Mouse (Mus musculus): ENCODE data around the gene Gm17359.

Gm17359 gene

DNA sequence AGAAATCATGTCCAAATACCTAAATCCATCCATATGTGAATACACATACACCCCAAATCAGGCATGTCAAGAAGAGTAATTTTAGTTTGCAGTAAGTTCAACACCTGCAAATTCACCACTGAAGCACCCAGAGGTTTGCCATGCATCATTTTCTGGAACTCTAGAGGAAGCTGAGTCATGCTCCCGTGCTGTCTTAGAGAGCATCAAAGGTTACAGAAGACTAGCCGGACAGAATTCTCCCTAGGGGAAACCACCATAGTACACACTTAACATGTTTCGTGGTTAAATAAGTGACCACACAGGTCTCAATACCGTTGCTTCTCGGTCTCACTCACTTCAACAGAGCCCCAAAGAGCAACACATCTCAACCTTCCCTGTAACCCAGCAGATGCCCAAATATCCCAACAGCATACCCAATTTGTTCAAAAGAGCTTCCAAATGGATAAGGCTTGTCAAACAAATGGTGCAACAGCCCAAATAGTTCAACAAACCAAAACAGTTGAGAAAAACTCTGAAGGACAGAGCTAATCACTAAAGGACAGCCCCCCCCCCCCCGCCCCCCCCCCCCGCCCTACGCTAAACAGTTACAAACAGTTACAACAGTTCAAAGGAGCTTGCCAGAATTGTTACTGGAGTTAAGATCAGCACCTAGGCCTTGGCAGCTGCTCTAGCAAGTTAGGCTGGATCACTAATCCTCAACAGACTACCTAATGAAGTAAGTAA is at the start of gene Gm17359:
Gene Gm17359 (plus strand): TSS at position 618 of the 723 bp plus-strand sequence.
- no peak for DNase-seq (ENCODE audit: low spot score in 2 of 2)

DNA sequence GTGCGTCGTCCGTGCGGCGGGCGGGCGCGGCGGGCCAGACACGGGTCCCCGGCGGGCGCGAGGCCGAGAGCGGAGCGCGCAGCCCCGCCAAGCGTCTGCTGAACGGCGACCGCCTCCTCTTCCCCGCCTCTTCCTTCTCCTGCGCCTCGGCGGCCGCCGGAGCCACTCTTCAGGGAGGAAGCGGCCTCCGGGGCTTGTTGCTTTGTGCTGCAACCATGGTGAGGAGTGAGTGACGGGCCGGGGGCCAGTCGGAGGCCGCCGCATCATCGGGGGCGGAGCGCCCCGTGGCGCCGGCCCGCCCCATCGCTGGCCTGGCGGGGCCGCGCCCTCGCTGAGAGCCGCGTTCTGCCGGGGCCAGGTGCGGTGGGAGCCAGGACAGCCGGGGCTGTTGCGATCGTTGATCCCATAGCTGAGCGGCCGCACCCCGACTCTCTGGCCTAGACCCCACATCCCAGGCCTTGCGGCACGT is 49.3 kb upstream of the Gm17359 start:
- DNase-seq (ENCODE audit: low spot score in 2 of 2) = peak; percentile 87 to 90

DNA sequence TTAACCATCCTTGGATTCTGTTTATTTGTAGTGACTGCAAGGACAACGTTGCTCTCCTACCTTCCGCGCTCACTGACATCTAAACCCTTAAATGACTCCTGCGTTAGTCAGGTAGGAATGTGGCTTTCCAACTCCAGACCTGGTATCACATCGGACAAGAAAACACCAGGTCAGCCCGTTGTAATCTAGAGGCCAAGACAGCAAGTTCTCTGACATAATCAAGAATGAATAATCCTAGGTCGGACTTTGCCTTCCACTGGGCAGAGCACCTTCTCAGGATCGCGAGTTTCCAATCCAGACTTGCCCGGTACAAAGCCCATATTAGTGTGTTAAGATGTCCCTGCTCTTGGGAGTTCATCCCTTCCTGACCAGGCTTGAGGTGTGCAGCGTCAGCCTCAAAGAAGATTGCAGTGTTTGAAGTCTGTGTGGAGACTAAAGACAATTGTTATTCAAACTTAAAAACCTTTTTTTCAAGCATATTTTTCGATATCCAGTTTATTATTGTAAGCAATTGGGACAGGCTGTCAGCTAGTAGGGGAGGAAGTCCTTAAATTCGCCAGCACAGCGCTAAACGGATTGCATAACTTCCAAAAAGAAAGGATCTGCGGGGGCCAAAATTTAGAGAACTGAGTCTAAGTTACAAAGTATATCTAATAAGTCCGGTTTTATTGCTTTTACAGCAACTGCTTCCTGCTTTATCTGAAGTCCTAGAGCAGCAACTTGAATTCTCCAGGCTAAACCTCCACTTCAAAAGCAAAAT is 48.6 kb upstream of the Gm17359 start:
- no peak for DNase-seq (ENCODE audit: low spot score in 2 of 2)

DNA sequence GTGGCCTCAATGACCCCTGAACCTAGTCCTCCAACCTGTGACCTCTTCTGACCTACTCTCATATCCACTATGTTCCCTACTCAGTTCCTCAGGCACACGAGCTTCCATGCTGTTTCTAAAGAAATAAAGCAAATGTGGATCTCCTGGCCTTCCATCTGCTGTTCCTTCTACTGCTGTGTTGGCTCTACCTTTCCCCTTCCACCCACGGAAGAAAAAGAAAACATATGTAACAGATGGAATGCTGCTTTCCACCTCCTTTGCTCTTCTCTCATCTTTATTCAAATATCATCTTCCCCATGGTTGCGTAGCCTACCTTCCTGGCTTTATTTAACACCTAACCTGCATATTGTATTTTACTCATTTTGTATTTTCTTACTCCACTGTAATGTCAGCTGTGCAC is 47.4 kb upstream of the Gm17359 start:
- no peak for DNase-seq (ENCODE audit: low spot score in 2 of 2)

DNA sequence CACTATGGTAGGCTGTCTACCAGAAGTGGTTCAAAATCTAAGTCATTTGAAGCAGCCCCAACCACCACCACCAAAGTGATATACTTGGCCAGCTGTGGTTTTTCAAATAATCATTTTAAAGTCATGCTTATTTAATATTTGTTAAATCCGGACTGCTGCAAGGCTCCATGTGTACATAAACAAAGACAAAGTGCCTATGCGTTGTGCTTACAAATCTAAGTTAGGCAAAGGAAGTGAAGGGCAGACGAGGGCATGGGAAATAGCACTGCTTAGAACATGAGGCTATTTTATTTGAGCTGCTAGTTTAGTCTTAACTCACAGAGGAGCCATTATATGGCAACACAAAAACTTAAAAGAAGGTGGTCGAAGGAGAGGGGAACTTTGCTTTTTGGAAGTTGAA is 43.4 kb upstream of the Gm17359 start:
- no peak for DNase-seq (ENCODE audit: low spot score in 2 of 2)

DNA sequence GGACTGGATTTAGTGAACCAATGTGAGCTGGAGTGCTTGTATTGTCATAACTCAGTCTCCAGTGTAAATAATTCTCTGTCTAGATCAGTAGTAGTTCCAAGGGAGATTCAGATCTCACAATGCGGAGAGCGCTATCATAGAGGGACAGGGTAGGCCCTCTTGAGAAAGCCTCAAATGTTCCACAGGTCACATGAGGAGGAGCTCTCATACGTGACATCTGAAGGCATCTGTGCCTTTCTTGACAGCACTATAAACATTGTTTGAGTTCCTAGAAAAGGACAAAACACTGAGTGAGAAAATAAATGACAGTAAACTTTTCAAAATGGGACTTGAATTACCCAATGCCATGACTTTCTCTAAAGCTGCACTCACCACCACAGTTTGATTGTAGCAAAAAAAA is 41.8 kb upstream of the Gm17359 start:
- no peak for DNase-seq (ENCODE audit: low spot score in 2 of 2)

DNA sequence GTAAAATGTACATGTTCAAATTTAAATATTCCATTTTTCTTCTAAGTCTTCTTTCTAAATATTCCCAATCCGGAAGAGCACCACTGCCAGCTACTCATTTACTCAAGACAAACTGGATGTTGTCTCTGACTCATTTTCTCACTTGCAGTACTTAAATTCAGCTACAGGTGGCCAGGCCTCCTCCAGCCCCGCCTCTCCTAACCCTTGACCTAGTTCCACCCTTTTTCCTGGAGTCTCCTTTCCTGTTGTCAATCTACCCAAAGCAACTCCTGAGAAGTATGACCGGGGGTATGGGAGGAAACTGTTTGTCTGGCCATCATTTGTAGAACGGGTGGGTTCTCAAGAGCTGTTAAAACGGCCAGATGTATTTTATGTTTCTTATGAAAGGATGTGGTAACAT is 40.4 kb upstream of the Gm17359 start:
- DNase-seq (ENCODE audit: low spot score in 2 of 2) = no peak

DNA sequence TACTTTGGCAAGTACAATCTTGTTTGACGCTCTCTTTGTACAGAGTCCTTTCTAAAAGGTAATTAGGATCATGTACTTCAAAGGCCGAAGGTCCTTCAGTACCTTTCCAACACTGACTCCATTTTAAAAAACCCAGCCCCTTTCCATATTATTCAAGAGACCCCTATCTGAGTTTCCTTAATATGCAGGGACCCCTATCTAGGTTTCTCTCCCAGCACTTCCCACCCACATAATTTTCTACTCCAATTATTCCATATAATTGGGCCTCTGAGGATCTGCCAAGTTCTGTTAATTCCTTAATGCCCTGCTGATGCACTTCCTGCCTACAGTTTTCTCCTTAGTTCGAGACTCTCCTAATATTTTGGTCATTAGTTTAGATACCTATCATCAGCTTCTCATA is 39.9 kb upstream of the Gm17359 start:
- DNase-seq (ENCODE audit: low spot score in 2 of 2) = no peak

DNA sequence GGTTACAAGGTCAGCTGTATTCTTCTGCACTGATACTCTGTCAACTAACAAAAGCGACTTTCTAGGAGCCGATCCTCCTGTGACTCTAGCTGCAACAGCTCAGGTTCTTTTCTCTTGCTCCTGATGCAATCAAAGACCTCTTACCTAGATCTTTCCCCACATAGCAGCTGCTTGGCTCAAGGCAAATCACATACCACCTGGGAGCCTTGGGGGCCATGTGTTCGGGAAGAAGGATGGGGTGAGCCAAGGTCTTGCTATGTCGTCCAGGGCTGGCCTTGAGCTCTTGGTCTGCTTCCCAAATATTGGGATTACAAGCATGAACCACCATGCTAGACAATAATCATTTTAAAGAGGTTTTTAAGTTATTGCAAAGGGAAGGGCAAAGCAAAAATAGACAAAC is 39.2 kb upstream of the Gm17359 start:
- no peak for DNase-seq (ENCODE audit: low spot score in 2 of 2)

DNA sequence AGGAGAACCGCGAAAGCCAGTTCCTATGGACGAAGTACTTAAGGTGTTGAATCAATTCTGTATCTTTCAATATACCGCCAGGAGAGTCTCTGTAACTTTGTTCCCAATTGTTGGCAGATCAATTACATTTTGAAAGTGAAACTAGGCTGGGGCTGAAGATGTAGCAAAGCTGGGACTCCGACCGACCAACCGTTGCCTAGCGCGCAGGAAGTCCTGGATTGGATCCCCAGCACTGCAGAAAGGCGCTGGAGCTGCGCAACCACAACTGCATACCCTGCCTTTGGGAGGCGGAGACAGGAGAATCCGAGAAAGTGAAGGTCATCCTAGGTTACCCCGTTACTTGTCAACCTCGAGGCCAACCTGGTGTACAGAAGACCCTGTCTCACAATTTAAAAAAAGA is 37.1 kb upstream of the Gm17359 start:
- no peak for DNase-seq (ENCODE audit: low spot score in 2 of 2)

DNA sequence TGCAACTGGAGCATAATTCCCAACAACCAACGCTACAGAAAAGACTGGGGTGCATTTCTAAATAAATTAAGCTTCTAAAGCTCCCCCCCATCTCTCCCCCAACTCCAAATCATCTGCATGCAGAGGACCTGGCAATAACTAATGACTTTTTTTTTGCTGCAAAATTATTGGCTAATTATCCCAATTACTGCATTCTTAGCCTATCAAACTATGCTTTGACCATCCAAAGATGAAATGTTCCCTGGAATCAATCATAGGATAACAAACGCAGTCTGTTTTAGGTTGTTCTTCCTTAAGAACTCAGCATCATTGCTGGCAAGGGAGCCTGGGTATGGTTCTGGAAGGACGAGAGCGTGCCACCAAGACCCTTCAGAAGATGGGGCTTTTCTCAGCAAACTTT is 27.9 kb upstream of the Gm17359 start:
- no peak for DNase-seq (ENCODE audit: low spot score in 2 of 2)

DNA sequence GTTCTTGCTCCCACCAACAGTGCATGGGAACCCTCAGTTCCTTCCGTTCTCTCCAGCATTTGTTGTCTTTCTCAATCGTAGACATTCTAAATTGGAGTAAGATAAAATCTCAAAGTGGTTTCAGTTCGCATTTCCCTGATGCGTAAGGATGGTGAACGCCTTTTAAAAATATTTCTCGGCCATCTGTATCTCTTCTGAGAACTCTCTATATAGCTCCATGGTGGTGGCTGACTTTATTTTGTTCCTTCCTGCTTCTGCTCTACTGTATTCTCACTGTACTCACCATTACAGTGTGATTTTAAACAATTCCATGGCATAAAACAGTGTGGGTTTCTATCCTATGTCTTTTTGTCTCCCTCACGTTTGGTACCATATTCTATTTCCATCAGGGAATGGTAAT is 26.3 kb upstream of the Gm17359 start:
- no peak for DNase-seq (ENCODE audit: low spot score in 2 of 2)

DNA sequence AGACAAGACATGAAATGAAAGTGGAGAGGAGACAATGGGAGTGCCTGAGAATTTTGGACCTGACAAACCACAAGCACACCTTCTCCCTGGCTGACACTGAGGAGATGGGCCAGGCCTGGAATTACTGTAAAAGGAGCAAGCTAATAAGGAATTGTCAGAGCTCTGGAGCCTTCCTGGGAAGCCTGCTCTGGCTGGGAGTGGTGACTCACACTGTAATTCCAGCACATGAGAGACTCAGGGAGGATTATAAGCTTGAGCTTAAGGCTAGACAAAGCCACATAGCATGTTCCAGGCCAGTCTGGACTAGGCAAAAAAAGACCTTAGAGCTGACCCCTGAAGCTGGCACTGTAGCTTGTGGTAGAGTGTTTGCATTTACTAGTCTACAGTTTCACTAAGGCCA is 24.6 kb upstream of the Gm17359 start:
- DNase-seq (ENCODE audit: low spot score in 2 of 2) = no peak

DNA sequence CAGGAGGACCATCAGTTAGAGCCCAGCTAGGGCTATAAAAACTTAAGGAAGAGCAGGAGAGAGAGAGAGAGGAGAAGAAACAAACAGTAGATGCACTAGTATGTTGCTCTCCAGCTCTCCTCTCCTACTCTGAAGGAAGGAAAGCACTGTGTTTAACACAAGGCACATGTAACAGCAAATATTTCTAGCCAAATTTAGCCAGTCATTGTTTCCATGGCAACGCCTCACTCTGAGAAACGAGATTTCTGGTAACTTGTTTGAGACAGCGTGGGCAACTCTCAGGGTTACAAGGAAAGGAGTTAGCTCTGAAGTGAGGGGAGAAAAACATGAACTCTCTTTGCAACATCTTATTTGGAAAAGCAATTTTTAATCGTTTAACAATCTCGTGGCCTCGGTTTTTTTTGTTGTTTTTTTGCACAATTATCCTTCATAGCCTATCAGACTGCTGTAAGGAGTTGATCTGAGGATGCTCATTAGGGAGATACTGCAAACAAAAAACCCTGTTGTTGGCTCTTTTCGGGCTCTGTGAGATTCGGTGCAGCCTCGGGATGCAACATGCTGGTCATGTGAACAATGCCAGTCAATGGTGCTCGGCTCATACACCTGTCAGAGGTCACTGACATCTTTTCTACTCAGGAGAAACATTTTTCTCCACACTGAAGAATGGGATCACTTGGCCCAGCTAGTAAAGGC is 22.3 kb upstream of the Gm17359 start:
- DNase-seq (ENCODE audit: low spot score in 2 of 2) = no peak

DNA sequence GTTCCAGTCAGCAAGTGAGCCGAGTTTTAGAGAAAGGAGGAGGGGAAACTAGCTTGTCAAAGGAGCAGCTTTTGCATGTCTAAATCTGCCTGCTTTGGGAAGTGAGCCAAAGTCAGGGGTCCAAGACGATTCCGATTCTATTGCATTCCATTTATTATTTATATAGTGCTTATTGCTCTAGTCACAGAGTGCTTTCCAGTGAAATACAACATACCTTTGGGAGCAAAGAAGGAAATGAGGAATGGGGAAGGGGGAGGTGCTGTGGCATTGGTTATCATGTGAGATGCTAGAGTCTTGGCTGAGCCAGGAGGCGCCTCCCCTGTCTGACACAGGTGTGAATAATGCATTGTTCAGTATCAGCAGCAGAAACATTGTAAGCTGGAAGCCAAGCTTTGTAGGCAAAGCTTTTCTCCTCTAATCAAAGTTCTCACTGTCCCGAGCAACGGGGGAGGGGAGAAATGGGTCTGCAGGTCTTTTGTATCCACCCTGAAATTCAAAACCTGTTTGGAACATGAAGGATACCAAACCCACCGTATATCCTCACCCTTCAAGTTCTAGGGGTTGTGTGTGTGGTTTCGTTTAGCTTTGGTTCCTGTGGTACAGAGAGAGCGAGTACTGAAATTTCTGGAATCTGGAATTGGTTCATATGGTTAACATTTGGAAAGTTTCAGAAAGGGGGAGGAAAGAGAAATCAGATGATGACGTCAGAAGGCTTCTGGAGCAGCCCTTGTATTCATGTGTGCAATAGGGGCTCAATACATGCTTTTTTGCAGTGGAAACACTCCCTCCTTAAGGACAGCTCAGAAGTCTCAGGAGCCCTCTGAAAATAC is 11.5 kb upstream of the Gm17359 start:
- DNase-seq (ENCODE audit: low spot score in 2 of 2) = no peak

DNA sequence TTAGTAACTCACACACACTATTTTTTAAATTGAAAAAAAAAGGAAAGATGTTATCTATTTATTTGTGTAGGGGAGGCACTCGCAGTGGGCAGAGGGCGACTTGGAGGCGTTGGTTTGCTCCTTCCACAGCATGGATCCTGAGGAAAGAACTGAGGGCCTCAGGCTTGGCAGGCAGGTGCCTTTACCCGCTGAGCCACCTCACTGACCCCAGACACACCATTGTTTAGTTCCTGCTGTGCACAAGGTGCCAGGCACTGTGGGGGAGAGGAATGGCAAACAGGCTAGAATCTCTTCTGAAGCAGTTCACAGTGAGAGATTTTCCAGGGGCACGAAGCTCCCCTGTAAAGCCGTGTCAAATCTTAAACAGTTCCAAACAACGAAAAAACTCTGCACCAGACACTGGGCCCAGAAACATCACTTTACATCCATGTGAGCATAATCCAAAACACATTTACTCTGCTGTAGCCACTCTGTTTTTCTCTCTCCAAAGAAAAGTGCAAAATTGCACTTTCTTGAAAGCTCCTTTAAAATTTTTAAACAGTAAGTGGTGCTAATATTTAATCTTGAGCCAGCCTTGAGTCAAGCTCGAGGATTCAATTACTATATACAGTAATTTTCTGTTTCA is 6.7 kb upstream of the Gm17359 start:
- no peak for DNase-seq (ENCODE audit: low spot score in 2 of 2)

DNA sequence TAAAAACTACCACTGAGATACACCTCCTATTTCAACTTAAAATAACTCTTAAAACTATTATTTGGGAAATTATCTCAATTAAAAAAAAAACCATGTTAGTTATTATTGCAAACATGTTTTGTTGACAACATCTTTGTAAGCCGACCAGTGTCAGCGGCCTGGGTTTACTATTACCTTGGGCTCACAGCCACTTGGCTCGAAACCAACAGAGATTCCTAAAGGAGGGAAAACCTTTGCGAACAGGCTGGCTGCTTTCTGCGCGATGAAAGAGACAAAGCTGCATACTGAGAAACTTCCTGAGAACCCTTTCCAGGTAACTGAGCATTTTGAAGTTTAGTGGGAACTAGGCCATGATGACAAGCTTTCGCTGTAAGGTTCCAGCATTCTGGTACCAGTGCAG is 3.4 kb upstream of the Gm17359 start:
- no peak for DNase-seq (ENCODE audit: low spot score in 2 of 2)

DNA sequence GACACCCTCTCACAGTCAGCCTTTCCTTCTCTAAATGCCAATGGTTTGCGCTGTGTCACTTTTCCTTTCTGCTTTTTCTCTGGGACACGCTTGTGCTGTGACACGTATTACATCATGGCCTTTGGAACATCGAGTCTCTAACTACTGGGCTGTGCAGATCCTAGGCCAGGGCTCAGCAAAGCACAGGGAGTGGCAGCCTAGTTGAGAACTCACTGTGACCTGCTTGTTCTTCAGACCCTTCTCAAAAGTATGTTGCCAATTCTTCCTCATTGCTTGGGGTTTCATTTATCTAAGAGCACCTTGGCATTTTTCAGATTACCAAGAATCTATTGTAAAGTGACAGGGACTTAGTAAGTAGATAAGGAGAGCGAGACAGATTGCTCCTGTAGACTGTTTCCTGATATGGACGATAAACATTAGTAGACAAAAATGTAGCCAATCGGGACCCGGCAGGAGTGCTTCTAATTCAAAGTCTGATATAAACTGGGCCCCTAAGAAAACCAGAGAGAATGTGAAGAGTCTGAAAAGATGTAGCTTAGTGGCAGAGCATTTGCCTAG is 2.7 kb upstream of the Gm17359 start:
- no peak for DNase-seq (ENCODE audit: low spot score in 2 of 2)

DNA sequence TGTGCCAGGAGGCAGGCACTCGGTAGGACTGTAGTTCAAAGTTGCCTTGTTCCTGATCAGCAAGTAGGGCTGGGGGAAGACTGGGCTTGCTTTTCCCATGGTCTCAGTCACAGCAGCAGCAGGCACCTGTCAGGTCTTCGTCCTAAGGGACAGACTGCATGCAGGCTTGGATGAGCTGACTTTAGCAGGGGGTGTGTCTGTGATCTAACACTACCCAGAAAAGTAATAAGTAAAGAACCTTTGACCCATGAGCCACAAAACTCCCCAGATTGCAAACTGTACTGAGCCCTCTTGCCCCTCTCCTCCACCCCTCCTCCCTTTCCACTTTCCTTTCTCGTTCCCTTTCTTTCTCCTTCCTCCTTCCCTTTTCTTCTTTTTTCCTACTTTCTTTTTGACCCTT is 4.3 kb downstream of the Gm17359 start:
- DNase-seq (ENCODE audit: low spot score in 2 of 2) = no peak

DNA sequence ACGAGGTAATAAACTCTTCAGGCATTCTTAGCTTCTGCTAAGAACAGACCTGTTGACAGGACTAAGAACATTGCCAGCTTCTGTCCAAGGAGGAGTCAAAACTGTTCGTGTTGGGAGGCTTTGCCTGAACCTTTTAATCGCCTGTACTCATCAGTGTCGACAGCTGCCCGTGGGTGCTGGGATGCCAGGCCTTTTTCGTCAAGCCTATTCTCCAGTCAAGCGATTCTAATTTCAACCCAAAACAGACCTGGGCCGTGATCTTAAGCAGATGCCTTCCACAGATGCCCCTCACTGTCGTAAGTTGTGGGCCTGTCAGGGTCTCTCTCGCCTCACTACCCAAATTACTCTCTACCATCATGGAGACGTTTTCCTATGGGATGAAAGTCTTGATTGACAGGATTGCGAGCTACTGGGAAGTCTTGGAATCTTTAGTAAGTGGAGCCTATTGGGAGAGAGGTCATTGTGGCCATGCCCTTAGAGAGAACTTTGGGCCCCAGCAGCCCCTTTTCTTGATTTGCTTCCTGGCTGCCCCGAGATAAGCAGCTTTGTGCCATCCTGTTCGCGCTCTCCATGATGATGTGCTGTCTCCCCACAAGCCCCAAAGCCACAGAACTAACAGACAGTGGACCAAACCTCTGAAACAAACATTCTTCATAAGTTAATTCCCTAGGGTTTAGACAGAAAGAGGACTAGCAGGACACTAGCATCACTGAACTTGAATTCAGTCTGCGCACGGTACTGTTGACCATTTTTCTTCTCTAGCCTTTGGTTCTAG is 6.7 kb downstream of the Gm17359 start:
- DNase-seq (ENCODE audit: low spot score in 2 of 2) = no peak
